Mouse (Mus musculus): ENCODE measurements around the gene Itpripl2. TPM values are rescaled to one million over a fixed set of nuclear protein-coding genes. Genes with fewer than 3 reads are reported as not detected.

Itpripl2 gene
- polyA plus RNA-seq, 1 experiment from 2014 or later, result 2.5 TPM

GRCm38 (mm10) chr7:118519661-118520060 lies 27.9 kb upstream of the Itpripl2 start:
- H3K9ac ChIP-seq (ENCODE audit: low read length), result no peak overlapping the region
- H3K4me3 ChIP-seq (ENCODE audit: control insufficient read depth in 1 of 2, insufficient read depth in 1 of 2, low read depth in 1 of 2, low read length in 2 of 2), result no peak overlapping the region
- no peak overlapping the region for H3K4me2 ChIP-seq (ENCODE audit: low read length)
- no peak overlapping the region for H3K27ac ChIP-seq (replicated peaks in 1 of 2; ENCODE audit: control insufficient read depth in 1 of 2, insufficient read depth in 1 of 2, low read depth in 2 of 2, low read length in 2 of 2)
- WGBS, result 57% methylated on average over 8 of the region's 8 CpGs
- H3K4me1 ChIP-seq (ENCODE audit: control insufficient read depth in 2 of 2, insufficient read depth in 2 of 2, low read length in 2 of 2), result no peaks in the 10 kb centered on the region; a peak in 1 of 4 replicates
- ATAC-seq (ENCODE audit: insufficient number of reproducible peaks, insufficient read depth, low FRiP score, low read depth), result no peak
- no peaks in the 10 kb centered on the region for H3K9me3 ChIP-seq (ENCODE audit: control insufficient read depth, low read length)
- no peaks in the 10 kb centered on the region for H3K27me3 ChIP-seq (ENCODE audit: control insufficient read depth, insufficient read depth, low read length)
- H3K36me3 ChIP-seq (ENCODE audit: control insufficient read depth, insufficient read depth, low read length), result peaks cover 16% of the 10 kb centered on the region

- H3K4me2 ChIP-seq (ENCODE audit: low read length), result no peak overlapping the region
- no peak overlapping the region for H3K9ac ChIP-seq (ENCODE audit: low read length)
- no peak for ATAC-seq (ENCODE audit: insufficient number of reproducible peaks, insufficient read depth, low FRiP score, low read depth)
- no peak overlapping the region for H3K27ac ChIP-seq (replicated peaks in 1 of 2; ENCODE audit: control insufficient read depth in 1 of 2, insufficient read depth in 1 of 2, low read depth in 2 of 2, low read length in 2 of 2)
- peaks cover 10% of the 10 kb centered on the region; the same call in 1 of the 2 replicates for H3K36me3 ChIP-seq (ENCODE audit: control insufficient read depth, insufficient read depth, low read length)
- no peak overlapping the region for H3K4me3 ChIP-seq (ENCODE audit: control insufficient read depth in 1 of 2, insufficient read depth in 1 of 2, low read depth in 1 of 2, low read length in 2 of 2)
- H3K27me3 ChIP-seq (ENCODE audit: control insufficient read depth, insufficient read depth, low read length), result no peaks in the 10 kb centered on the region
- H3K9me3 ChIP-seq (ENCODE audit: control insufficient read depth, low read length), result no peaks in the 10 kb centered on the region
- no peaks in the 10 kb centered on the region; a peak in 1 of 4 replicates for H3K4me1 ChIP-seq (ENCODE audit: control insufficient read depth in 2 of 2, insufficient read depth in 2 of 2, low read length in 2 of 2)
- 2% methylated on average over 18 of the region's 18 CpGs for WGBS
These were observed 26.9 kb upstream of the Itpripl2 start for GRCm38 (mm10) chr7:118518687-118519086.

GRCm38 (mm10) chr7:118517819-118518218 lies 26.0 kb upstream of the Itpripl2 start:
- Histone ChIP-seq H3K27ac (replicated peaks in 1 of 2; ENCODE audit: control insufficient read depth in 1 of 2, insufficient read depth in 1 of 2, low read depth in 2 of 2, low read length in 2 of 2) (no peak overlapping the region), H3K9me3 (ENCODE audit: control insufficient read depth, low read length) (no peaks in the 10 kb centered on the region), H3K36me3 (ENCODE audit: control insufficient read depth, insufficient read depth, low read length) (peaks cover 5% of the 10 kb centered on the region; the same call in 1 of the 2 replicates), H3K4me2 (ENCODE audit: low read length) (no peak overlapping the region), H3K9ac (ENCODE audit: low read length) (no peak overlapping the region), H3K4me3 (ENCODE audit: control insufficient read depth in 1 of 2, insufficient read depth in 1 of 2, low read depth in 1 of 2, low read length in 2 of 2) (no peak overlapping the region), H3K4me1 (ENCODE audit: control insufficient read depth in 2 of 2, insufficient read depth in 2 of 2, low read length in 2 of 2) (peaks cover 0 to 5% of the 10 kb centered on the region in 2 experiments; a peak in 3 of 4 replicates), H3K27me3 (ENCODE audit: control insufficient read depth, insufficient read depth, low read length) (no peaks in the 10 kb centered on the region)
- ATAC-seq (ENCODE audit: insufficient number of reproducible peaks, insufficient read depth, low FRiP score, low read depth), result no peak
- WGBS, result 72% methylated on average over 2 of the region's 2 CpGs

GRCm38 (mm10) chr7:118508556-118508955 lies 16.8 kb upstream of the Itpripl2 start:
- WGBS, result 36% methylated on average over 7 of the region's 7 CpGs
- ATAC-seq (ENCODE audit: insufficient number of reproducible peaks, insufficient read depth, low FRiP score, low read depth), result no peak
- Histone ChIP-seq H3K9me3 (ENCODE audit: control insufficient read depth, low read length) (no peaks in the 10 kb centered on the region), H3K4me1 (ENCODE audit: control insufficient read depth in 2 of 2, insufficient read depth in 2 of 2, low read length in 2 of 2) (peaks cover 0 to 4% of the 10 kb centered on the region in 2 experiments; a peak in 3 of 4 replicates), H3K27me3 (ENCODE audit: control insufficient read depth, insufficient read depth, low read length) (no peaks in the 10 kb centered on the region), H3K9ac (ENCODE audit: low read length) (no peak overlapping the region), H3K4me3 (ENCODE audit: control insufficient read depth in 1 of 2, insufficient read depth in 1 of 2, low read depth in 1 of 2, low read length in 2 of 2) (no peak overlapping the region), H3K27ac (replicated peaks in 1 of 2; ENCODE audit: control insufficient read depth in 1 of 2, insufficient read depth in 1 of 2, low read depth in 2 of 2, low read length in 2 of 2) (no peak overlapping the region), H3K36me3 (ENCODE audit: control insufficient read depth, insufficient read depth, low read length) (no peaks in the 10 kb centered on the region), H3K4me2 (ENCODE audit: low read length) (no peak overlapping the region)

- Histone ChIP-seq H3K36me3 (ENCODE audit: control insufficient read depth, insufficient read depth, low read length) (no peaks in the 10 kb centered on the region), H3K27me3 (ENCODE audit: control insufficient read depth, insufficient read depth, low read length) (no peaks in the 10 kb centered on the region), H3K4me2 (ENCODE audit: low read length) (no peak overlapping the region), H3K27ac (replicated peaks in 1 of 2; ENCODE audit: control insufficient read depth in 1 of 2, insufficient read depth in 1 of 2, low read depth in 2 of 2, low read length in 2 of 2) (no peak overlapping the region), H3K9me3 (ENCODE audit: control insufficient read depth, low read length) (no peaks in the 10 kb centered on the region), H3K4me1 (ENCODE audit: control insufficient read depth in 2 of 2, insufficient read depth in 2 of 2, low read length in 2 of 2) (no peaks in the 10 kb centered on the region), H3K4me3 (ENCODE audit: control insufficient read depth in 1 of 2, insufficient read depth in 1 of 2, low read depth in 1 of 2, low read length in 2 of 2) (no peak overlapping the region), H3K9ac (ENCODE audit: low read length) (no peak overlapping the region)
- no peak for ATAC-seq (ENCODE audit: insufficient number of reproducible peaks, insufficient read depth, low FRiP score, low read depth)
- 62% methylated on average over 4 of the region's 4 CpGs for WGBS
These were observed 12.1 kb upstream of the Itpripl2 start for GRCm38 (mm10) chr7:118503844-118504243.

- Histone ChIP-seq H3K36me3 (ENCODE audit: control insufficient read depth, insufficient read depth, low read length) (no peaks in the 10 kb centered on the region), H3K9ac (ENCODE audit: low read length) (no peak overlapping the region), H3K9me3 (ENCODE audit: control insufficient read depth, low read length) (no peaks in the 10 kb centered on the region), H3K4me3 (ENCODE audit: control insufficient read depth in 1 of 2, insufficient read depth in 1 of 2, low read depth in 1 of 2, low read length in 2 of 2) (no peak overlapping the region), H3K27ac (replicated peaks in 1 of 2; ENCODE audit: control insufficient read depth in 1 of 2, insufficient read depth in 1 of 2, low read depth in 2 of 2, low read length in 2 of 2) (no peak overlapping the region), H3K4me2 (ENCODE audit: low read length) (no peak overlapping the region), H3K27me3 (ENCODE audit: control insufficient read depth, insufficient read depth, low read length) (no peaks in the 10 kb centered on the region), H3K4me1 (ENCODE audit: control insufficient read depth in 2 of 2, insufficient read depth in 2 of 2, low read length in 2 of 2) (no peaks in the 10 kb centered on the region)
- ATAC-seq (ENCODE audit: insufficient number of reproducible peaks, insufficient read depth, low FRiP score, low read depth), result no peak
- 67% methylated on average over 8 of the region's 8 CpGs for WGBS
These were observed 10.6 kb upstream of the Itpripl2 start for GRCm38 (mm10) chr7:118502333-118502732.

- 65% methylated on average over 7 of the region's 7 CpGs for WGBS
- H3K4me3 ChIP-seq (ENCODE audit: control insufficient read depth in 1 of 2, insufficient read depth in 1 of 2, low read depth in 1 of 2, low read length in 2 of 2), result no peak overlapping the region
These were observed 8.1 kb upstream of the Itpripl2 start for GRCm38 (mm10) chr7:118499784-118500435.

More at GRCm38 (mm10) chr7:118499784-118500435, 8.1 kb upstream of the Itpripl2 start:
- Histone ChIP-seq H3K27me3 (ENCODE audit: control insufficient read depth, insufficient read depth, low read length) (0 out of 2 replicates have a peak, but pooled peaks cover 3% of the 10 kb centered on the region), H3K36me3 (ENCODE audit: control insufficient read depth, insufficient read depth, low read length) (no peaks in the 10 kb centered on the region), H3K9ac (ENCODE audit: low read length) (no peak overlapping the region), H3K4me2 (ENCODE audit: low read length) (no peak overlapping the region), H3K9me3 (ENCODE audit: control insufficient read depth, low read length) (no peaks in the 10 kb centered on the region), H3K27ac (replicated peaks in 1 of 2; ENCODE audit: control insufficient read depth in 1 of 2, insufficient read depth in 1 of 2, low read depth in 2 of 2, low read length in 2 of 2) (no peak overlapping the region), H3K4me1 (ENCODE audit: control insufficient read depth in 2 of 2, insufficient read depth in 2 of 2, low read length in 2 of 2) (no peaks in the 10 kb centered on the region)
- ATAC-seq (ENCODE audit: insufficient number of reproducible peaks, insufficient read depth, low FRiP score, low read depth), result no peak
